Mouse (Mus musculus): ENCODE results near the gene Tmem190. TPM values are rescaled to one million over a fixed set of nuclear protein-coding genes. Genes with fewer than 3 reads are reported as not detected.

Tmem190 gene
- polyA plus RNA-seq, 1 experiment from 2014 or later, result not detected

DNA sequence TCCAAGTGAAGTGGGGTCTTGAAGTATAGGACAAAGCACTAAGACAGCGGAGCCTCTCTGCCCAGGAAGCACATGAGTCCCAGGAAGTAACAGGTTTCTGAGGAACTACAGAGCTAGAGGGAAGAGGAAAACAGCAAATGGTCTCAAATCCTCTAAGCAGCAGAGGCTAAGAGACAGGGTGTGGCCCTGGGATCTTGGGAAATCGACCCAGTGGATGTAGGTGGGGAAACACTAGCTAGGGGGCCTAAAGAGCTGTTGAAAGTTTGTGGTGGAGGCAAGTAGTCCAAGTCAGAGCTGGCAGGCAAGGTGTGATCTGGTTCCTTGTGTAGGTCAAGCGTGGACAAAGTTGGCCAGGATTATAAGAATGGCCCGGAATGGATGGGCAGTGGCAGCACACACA is 34.4 kb upstream of the Tmem190 start:
- 85% methylated on average over 4 of the region's 4 CpGs for WGBS
- Histone ChIP-seq H3K9me3 (no peaks in the 10 kb centered on the region), H3K4me3 (no peak overlapping the region), H3K27ac (no peak overlapping the region), H3K36me3 (replicated peaks) (peaks cover 40% of the 10 kb centered on the region), H3K27me3 (ENCODE audit: poor library complexity, severe bottlenecking) (peaks cover under 1% of the 10 kb centered on the region; the same call in 1 of the 2 replicates), H3K4me1 (peaks cover 41% of the 10 kb centered on the region)
- no peak for DNase-seq (ENCODE audit: extremely low spot score, low spot score)

DNA sequence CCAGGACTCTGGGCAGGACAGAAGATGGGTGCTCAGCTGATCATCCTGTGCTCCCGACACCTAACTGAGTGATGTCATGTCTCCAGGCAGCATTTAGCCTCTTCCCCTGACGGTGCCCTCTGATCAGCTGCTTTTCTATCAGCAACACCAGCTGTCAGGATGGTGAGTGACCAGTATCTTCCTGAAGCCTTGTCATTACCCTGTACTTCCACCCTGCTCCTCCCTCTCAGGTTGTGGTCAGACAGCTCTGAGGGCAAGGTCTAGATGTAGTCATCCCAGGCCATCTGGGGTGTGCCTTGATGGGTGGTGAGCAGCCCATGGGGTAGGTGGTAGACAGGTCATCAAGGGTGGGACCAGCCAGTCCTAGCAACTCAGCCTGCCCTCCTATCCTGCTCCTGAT is 33.6 kb upstream of the Tmem190 start:
- WGBS, result 88% methylated on average over 2 of the region's 2 CpGs
- H3K27me3 ChIP-seq (ENCODE audit: poor library complexity, severe bottlenecking), result peaks cover 9% of the 10 kb centered on the region
- no peak overlapping the region for H3K4me3 ChIP-seq
- no peaks in the 10 kb centered on the region for H3K9me3 ChIP-seq
- no peak overlapping the region for H3K27ac ChIP-seq
- no peak for DNase-seq (ENCODE audit: extremely low spot score, low spot score)
- H3K36me3 ChIP-seq (replicated peaks), result peaks cover 33% of the 10 kb centered on the region
- H3K4me1 ChIP-seq, result peaks cover 41% of the 10 kb centered on the region

DNA sequence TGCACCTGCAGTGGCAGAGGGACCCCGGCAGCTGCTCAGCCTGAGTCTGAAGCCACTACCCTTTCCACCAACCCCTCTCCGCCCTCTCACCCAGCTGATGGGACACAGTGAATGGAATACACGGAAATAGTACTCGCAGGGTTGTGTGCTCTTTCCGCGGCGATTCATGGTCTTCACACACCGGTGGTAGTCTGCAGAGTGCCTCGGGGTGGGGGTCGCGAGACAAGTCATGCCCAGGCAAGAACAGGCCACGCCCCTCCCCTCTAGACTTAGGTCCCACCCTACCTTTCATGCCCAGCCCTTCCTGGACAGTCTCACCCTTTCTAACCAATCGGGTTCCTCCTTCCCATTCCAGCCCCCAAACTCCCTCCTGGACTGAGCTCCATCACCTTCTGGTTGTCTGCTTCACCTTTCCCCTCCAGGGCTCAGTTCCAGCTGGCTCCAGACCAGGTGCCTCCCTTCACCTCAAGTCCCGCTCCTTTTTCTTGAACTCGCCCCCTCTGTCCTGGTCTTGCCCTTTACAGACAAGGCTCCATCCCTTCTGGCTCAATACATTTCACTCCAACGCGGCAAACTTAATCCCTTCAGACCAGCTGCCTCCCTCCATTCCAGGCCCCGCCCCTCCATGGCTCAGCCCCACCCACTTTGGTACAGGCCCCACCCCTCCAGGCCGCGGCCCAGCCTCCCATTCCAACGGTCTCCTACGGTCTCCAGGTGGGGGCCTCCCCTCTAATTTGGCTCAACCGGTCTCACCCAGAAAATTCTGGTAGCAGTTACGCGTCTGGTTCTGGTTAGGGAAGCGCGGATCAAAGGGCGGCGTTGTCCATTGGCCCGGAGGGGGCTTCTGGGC is 30.5 kb upstream of the Tmem190 start:
- Histone ChIP-seq H3K27ac (peak overlapping the region; percentile 83), H3K9me3 (peaks cover 10% of the 10 kb centered on the region; the same call in 1 of the 2 replicates), H3K4me3 (peak overlapping the region; percentile 55), H3K4me1 (peaks cover 26% of the 10 kb centered on the region), H3K27me3 (ENCODE audit: poor library complexity, severe bottlenecking) (peaks cover 19% of the 10 kb centered on the region), H3K36me3 (replicated peaks) (peaks cover 3% of the 10 kb centered on the region)
- WGBS, result 2% methylated on average over 30 of the region's 30 CpGs
- DNase-seq (ENCODE audit: extremely low spot score, low spot score), result peak; percentile 82

DNA sequence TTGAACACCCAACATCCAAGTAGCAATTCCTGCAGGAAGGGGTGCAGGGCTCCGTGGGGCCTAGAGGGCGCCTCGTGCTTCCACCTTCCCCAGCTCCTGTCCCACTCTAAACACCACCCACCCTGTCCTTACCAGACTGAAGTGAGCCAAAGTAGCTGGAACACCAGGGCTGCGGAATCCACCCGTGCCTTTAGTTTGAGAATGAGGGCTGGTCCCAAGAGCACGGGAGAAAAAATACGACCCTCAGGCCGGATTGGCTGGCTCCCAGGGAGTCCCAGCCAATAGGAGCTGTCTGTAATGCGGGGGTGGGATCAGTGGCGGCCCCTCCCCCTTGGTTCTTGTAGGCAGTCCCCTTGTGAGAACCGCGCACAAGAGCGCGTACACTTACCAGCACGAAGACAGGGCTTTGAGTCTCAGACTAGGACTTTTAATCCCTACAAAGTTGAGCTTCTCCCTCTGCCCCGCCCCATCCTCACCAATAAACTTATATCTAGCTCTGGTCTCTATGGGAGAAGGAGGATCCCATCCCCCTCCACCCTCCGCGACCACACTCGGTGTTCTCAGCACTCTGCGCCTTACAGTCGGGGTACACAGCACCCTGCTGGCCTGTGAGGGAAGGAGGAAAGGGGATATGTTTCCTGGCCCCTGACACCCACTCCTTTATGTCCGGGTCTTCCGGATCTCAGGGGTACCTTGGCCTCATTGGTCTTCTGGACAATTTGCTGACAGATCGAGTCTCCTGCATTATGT is 29.7 kb upstream of the Tmem190 start, which contains the start of gene Cox6b2:
TSS of gene Cox6b2 (minus strand) at position 274 of the 750 bp plus-strand sequence.
- Histone ChIP-seq H3K36me3 (replicated peaks) (peaks cover 3% of the 10 kb centered on the region), H3K9me3 (peaks cover 10% of the 10 kb centered on the region; the same call in 1 of the 2 replicates), H3K27ac (peak within 1 kb of the TSS; percentile 83), H3K27me3 (ENCODE audit: poor library complexity, severe bottlenecking) (peaks cover 19% of the 10 kb centered on the region), H3K4me3 (peak within 1 kb of the TSS; percentile 55), H3K4me1 (peaks cover 26% of the 10 kb centered on the region)
- peak; percentile 89 for DNase-seq (ENCODE audit: extremely low spot score, low spot score)
- 4% methylated on average over 24 of the region's 24 CpGs for WGBS

DNA sequence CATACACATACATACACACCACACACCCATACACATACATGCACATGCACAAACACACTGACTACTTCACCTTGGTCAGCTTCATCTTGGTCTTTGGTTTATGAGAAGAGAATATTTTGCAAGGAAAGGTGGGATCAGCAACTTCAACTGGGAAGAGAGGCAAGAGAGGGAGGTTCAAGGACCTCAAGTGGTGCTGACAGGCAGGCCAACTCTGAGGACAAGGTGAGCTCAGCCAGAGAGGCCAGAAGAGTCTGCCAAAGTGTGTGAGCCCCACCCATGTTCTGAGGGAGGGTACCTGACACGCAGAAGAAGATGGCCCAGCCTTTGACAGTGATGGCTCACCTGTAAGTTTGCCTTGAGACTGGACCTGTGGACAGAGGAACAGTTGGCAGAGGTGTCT is 23.1 kb upstream of the Tmem190 start:
- Histone ChIP-seq H3K4me1 (peaks cover 9% of the 10 kb centered on the region), H3K36me3 (replicated peaks) (no peaks in the 10 kb centered on the region), H3K4me3 (no peak overlapping the region), H3K27me3 (ENCODE audit: poor library complexity, severe bottlenecking) (peaks cover 4% of the 10 kb centered on the region; the same call in 1 of the 2 replicates), H3K27ac (no peak overlapping the region), H3K9me3 (peaks cover 10% of the 10 kb centered on the region; the same call in 1 of the 2 replicates)
- DNase-seq (ENCODE audit: extremely low spot score, low spot score), result no peak
- WGBS, result 57% methylated on average over 1 of the region's 1 CpGs

DNA sequence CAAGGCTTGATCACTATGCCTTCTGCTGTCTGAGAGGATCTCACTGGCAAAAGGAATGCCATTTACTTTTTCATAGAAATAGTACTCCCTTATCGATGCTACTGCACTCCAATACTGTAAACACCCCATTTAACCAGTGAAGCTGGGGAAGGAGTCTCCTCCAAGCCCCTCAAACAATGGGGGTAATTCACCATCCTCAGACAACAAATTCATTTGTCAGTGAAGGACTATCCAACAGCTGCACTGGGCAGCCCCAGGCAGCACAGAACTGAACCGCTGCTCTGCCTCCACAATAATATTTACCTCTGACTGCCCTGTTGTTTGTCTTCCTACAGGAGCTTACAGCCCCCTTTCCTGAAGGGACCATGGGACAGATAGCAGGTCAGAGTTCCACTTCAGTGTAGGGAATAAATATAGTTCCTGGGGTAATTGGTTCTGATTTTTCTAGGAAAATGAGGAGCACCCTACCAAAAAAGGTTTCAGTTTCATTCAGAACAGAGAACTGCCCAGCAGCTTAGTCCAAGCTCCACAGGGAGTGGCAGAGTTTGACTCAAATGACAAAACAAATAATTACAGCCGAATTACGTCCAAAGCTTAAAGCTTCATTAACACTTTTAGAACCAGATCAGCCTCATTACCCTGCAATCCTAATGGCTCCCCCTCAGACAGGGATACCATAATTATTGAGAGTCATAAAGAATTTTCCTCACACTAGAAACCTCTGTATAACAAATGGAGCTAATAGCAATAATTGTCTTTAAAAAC is 17.6 kb upstream of the Tmem190 start:
- WGBS, result 7% methylated on average over 4 of the region's 4 CpGs
- no peak for DNase-seq (ENCODE audit: extremely low spot score, low spot score)
- Histone ChIP-seq H3K9me3 (no peaks in the 10 kb centered on the region), H3K27me3 (ENCODE audit: poor library complexity, severe bottlenecking) (peaks cover 10% of the 10 kb centered on the region), H3K36me3 (replicated peaks) (no peaks in the 10 kb centered on the region), H3K4me3 (peak overlapping the region; percentile 7; the same call in 1 of the 2 replicates), H3K4me1 (peaks cover 33% of the 10 kb centered on the region), H3K27ac (no peak overlapping the region)

DNA sequence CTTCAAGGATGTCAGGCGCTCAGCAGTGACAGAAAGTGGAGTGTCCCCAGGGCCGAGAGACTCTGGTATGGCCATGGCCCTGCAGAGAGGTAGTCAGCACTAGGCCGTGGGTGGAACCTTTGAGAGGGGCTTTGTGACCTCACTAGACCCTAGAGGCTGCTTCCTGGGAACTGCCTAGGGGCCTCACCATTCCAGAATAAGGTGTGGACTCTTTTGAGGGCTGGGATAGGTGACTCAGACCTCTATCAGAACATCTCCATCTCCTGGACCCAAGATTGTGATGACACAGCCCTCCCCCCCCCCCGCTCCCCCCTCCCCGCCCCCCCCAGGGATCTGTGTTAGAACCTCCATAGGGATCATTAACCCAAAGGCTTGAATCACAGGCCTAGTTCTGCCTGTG is 11.5 kb upstream of the Tmem190 start, which contains the start of gene Fam71e2:
TSS of gene Fam71e2 (minus strand) at position 101 of the 400 bp plus-strand sequence.
- H3K36me3 ChIP-seq (replicated peaks), result no peaks in the 10 kb centered on the region
- peaks cover under 1% of the 10 kb centered on the region; the same call in 1 of the 2 replicates for H3K9me3 ChIP-seq
- no peak within 1 kb of the TSS for H3K4me3 ChIP-seq
- H3K27ac ChIP-seq, result no peak within 1 kb of the TSS
- 77% methylated on average over 4 of the region's 5 CpGs for WGBS
- peaks cover 9% of the 10 kb centered on the region for H3K4me1 ChIP-seq
- DNase-seq (ENCODE audit: extremely low spot score, low spot score), result no peak
- H3K27me3 ChIP-seq (ENCODE audit: poor library complexity, severe bottlenecking), result peaks cover 50% of the 10 kb centered on the region

DNA sequence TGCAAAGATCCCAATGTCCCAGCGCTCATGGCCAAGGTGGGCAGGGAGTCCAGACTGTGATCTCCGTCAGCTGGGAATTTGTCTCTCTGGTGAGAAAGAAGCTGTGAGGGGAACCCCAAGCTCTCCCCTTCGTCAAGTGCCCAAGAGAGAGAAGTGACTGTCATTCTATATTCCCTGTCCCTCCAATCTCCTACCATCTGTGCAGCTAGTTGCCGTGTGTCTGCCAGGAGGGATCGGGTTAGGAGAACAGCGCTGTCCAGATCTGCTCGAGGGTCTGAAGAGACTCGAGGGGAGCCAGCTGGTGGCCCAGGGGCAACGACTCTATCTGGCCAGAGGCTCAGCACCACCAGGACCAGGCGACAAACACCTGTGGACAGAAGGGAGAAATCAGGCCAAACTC is 6.6 kb upstream of the Tmem190 start:
- WGBS, result 59% methylated on average over 10 of the region's 10 CpGs
- no peak for DNase-seq (ENCODE audit: extremely low spot score, low spot score)
- peaks cover 4% of the 10 kb centered on the region; the same call in 1 of the 2 replicates for H3K9me3 ChIP-seq
- H3K4me1 ChIP-seq, result peaks cover 31% of the 10 kb centered on the region
- H3K4me3 ChIP-seq, result no peak overlapping the region
- H3K27me3 ChIP-seq (ENCODE audit: poor library complexity, severe bottlenecking), result peaks cover 79% of the 10 kb centered on the region
- no peaks in the 10 kb centered on the region for H3K36me3 ChIP-seq (replicated peaks)
- H3K27ac ChIP-seq, result no peak overlapping the region

DNA sequence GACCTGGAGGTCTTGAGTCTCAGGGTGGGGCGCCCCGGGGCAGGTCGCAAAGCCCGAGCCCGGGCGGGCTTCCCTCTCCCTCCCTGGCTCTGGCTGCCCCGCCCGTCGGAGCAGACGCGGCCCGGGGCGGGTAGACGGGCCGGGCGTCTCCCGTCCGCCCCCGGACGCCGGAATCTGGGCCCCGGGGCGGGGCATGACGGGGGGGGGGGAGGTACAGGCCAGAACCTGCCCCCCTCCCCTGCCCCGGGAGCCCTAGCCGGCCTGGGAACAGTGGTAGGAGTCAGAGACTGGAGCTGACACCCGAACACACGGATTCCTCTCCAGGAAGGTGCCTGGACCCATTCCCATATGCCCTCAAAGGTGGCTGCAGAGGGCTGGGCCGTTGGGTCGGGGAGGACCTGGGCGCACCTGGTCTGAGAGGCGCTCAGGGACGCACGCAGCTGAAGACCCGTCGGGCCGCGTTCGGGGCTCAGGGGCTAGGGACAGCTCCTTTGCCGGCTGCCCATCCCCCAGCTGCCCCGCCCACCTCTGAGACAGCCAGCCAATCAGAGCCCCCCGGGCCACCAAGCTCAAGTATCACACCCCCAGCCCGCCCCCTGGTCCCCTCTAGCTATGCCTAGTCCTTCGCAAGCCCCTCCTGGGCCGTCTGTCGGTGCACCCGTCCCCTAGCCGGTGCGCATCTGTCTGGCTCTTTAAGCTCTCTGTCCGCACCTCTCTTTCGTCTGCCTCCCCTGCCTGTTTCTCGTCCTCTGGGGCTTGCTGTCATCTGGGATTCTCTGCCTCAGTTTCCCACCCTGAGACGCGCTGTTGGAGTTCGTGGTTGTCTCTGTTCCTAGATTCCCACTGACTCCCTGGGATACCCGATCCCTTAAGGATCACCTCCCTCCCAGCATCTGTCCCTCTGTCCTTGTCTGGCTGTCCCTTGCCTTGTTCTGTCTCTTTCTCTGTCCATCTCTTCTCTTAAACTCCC is 5.6 kb upstream of the Tmem190 start:
- Histone ChIP-seq H3K9me3 (peaks cover 4% of the 10 kb centered on the region; the same call in 1 of the 2 replicates), H3K27ac (no peak overlapping the region), H3K4me3 (peak overlapping the region; percentile 41), H3K27me3 (ENCODE audit: poor library complexity, severe bottlenecking) (peaks cover 86% of the 10 kb centered on the region), H3K36me3 (replicated peaks) (no peaks in the 10 kb centered on the region), H3K4me1 (peaks cover 36% of the 10 kb centered on the region)
- WGBS, result 1% methylated on average over 41 of the region's 56 CpGs
- DNase-seq (ENCODE audit: extremely low spot score, low spot score), result peak; percentile 82

DNA sequence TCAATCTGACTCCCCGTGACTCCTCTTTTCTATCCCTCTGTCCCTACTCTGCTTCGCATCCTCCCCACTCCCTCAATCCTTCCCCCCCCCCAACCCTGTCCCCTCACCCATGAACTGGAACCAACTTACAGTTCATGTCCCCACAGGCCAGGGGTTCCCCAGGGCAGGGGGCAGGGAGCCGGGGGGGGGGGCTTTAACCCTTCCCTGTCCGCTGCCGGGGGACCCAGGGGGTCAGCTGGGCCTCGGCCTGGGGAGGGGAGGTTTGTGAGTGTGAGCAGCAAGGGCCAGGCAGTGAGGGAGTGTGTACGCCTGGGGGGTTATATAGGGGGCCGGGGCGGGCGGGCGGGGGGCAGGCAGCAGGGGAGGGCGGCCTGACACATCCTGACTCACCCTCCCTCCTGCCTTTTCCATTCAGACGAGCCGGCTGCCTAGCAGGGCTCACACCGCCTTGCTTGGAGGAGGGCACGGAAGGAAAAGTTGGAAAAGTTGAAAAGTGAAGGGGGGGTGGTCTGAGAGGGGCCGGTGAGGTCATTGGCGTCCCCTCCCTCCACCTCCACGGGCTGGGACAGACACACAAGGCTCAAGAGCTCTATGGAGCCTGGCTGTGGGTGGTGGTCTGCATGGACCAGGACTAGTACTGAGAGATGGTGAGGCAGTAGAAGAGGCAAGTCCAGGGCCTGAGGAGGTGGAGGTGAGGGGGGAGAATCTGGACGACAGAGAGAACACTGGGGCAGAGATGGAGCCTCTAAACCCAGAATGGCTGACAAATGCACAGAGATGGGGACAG is 4.7 kb upstream of the Tmem190 start:
- Histone ChIP-seq H3K36me3 (replicated peaks) (no peaks in the 10 kb centered on the region), H3K4me1 (peaks cover 36% of the 10 kb centered on the region), H3K4me3 (peak overlapping the region; percentile 41), H3K27me3 (ENCODE audit: poor library complexity, severe bottlenecking) (peaks cover 95% of the 10 kb centered on the region), H3K27ac (no peak overlapping the region; the same call in 1 of the 2 replicates), H3K9me3 (peaks cover 4% of the 10 kb centered on the region; the same call in 1 of the 2 replicates)
- DNase-seq (ENCODE audit: extremely low spot score, low spot score), result no peak
- 3% methylated on average over 20 of the region's 20 CpGs for WGBS

DNA sequence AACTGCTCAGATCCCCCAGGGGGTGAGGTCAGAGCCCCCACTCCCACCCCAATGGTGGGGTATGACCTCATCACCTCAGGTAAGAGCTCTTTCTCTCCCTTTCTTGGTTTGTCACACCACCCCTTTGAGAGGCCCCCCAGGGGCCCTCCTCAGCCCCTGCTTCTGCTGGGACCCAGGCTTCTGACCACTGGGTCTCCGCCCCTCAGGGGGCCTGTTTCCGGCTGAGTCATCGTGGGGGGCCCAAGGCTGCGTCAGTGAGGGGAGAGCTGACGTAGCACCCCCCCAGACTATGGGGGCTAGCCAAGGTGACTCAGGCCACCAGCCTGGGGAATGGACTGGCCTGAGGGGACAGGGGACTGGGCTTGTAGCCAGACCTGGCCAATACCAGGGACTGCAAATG is 2.8 kb upstream of the Tmem190 start:
- Histone ChIP-seq H3K4me1 (peaks cover 36% of the 10 kb centered on the region), H3K4me3 (no peak overlapping the region), H3K9me3 (peaks cover 4% of the 10 kb centered on the region; the same call in 1 of the 2 replicates), H3K36me3 (replicated peaks) (no peaks in the 10 kb centered on the region), H3K27me3 (ENCODE audit: poor library complexity, severe bottlenecking) (peaks cover 87% of the 10 kb centered on the region), H3K27ac (no peak overlapping the region)
- WGBS, result 43% methylated on average over 5 of the region's 5 CpGs
- no peak for DNase-seq (ENCODE audit: extremely low spot score, low spot score)

All from forebrain, embryonic 10.5 days (tissue).